Mouse (Mus musculus): ENCODE data around the gene Slc6a5.

Slc6a5 gene

GRCm38 (mm10) chr7:49985947-49986346 is 76.0 kb downstream of the Slc6a5 start:
- DNase-seq: no peak

- DNase-seq: no peak
Measured at GRCm38 (mm10) chr7:49999321-49999720, 89.4 kb downstream of the Slc6a5 start.

- DNase-seq: no peak
Measured at GRCm38 (mm10) chr7:50005268-50005667, 95.3 kb downstream of the Slc6a5 start.

Data from kidney, adult 9 months (tissue).